Mouse (Mus musculus): Measurements from ENCODE around the gene Srebf1. TPM values are rescaled to one million over a fixed set of nuclear protein-coding genes. Genes with fewer than 3 reads are reported as not detected.

The Srebf1 gene
- polyA plus RNA-seq, 1 experiment, result 56.7 TPM

DNA sequence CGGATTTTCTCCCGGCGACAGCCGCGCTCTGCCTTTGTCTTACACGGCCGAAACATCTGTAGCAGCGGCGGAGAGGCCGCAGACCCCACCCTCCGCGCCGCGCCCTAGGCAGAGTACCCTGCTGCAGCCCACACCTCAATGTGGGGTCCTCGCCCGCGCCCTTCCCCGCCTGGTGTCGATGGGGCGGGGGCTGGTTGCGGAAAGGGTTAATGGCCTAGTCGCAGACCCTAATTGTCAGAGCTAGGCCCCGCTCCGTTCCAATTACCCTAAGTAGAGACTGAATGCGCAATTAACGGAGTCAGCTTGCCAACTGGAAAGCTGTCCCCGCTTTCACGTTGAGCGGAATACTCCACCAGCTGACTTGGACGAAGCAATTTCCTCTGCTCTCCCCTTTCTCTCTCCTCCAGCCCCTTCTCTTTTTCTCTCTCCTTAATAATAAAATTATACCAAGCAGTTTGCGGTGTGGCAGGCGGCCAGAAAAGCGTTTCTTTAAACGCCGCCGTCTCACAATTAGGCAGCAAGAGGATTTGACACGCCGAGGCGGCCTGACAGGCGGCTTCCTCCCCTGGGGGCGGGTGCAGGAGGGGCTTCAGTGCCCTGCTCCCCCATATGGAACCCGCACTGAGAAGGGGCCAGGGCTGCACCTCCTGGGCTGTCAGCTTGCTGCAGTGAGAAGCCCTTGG, 45.3 kb downstream of the Srebf1 start:
- TF ChIP-seq POLR2A (IDR thresholded peaks at IDR 0.05; ENCODE audit: extremely low read depth, insufficient read depth, low read length), result no peak
- no peak for TF ChIP-seq CTCF (IDR thresholded peaks at IDR 0.05; ENCODE audit: extremely low read depth, insufficient read depth, low read length)

GRCm38 (mm10) chr11:60176182-60176974, 46.0 kb downstream of the Srebf1 start:
- H3K4me1 ChIP-seq (ENCODE audit: control insufficient read depth, insufficient read depth, low read length), result peaks cover 17% of the 10 kb centered on the region
- TF ChIP-seq POLR2A (IDR thresholded peaks at IDR 0.05; ENCODE audit: extremely low read depth, insufficient read depth, low read length) (0 out of 2 replicates have a peak, but pooled peaks have one; percentile 25), CTCF (IDR thresholded peaks at IDR 0.05; ENCODE audit: extremely low read depth, insufficient read depth, low read length) (no peak)
- peak overlapping the region; percentile 98 for H3K27ac ChIP-seq (ENCODE audit: insufficient read depth, low read length)
- peak overlapping the region; percentile 93 for H3K4me3 ChIP-seq (ENCODE audit: insufficient read depth, low read length)

More for the DNA sequence above, 45.3 kb downstream of the Srebf1 start:
- peak overlapping the region; percentile 93 for H3K4me3 ChIP-seq (ENCODE audit: insufficient read depth, low read length)
- peak overlapping the region; percentile 98 for H3K27ac ChIP-seq (ENCODE audit: insufficient read depth, low read length)
- H3K4me1 ChIP-seq (ENCODE audit: control insufficient read depth, insufficient read depth, low read length), result peaks cover 18% of the 10 kb centered on the region

DNA sequence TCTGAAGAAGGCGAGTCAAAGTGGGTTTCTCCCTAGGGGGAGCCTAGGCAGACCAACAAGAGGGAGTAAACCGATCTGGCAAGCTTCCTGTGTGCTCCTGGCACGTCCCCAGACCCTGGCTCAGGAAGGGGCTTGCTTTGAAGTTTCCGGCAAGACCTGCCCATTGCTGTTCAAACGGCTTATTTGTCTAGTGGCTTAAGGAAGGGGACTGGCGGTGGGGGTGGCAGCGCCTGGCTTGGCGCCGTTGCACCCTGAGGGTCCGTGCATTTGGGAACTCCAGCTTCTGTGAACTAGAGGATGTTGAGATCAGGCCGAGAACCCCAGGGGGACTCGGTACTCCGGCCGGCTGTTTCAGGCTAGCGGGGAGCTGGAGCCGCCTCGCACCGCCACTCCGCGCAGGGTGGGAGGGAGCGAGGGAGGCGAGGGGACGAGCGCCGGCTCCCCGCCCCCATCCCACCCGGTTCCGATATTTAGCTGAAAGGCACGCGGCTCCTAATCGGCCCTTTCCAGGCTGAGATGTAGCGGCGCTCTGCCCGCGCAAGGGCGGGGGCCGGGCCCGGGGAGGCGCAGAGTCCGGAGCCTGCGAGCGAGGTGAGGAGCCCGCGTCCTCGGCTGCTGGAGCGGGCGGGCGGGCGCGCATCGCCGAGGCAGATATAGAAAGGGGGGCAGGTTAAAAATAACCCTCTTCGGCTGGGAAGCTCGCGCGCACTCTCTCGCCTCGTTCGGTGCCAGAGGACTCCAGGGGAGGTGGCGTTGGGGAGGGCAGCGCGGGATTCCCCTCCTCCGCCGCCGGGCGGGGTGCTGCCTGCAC, 46.8 kb downstream of the Srebf1 start:
- peak overlapping the region; percentile 93 for H3K4me3 ChIP-seq (ENCODE audit: insufficient read depth, low read length)
- H3K27ac ChIP-seq (ENCODE audit: insufficient read depth, low read length), result peak overlapping the region; percentile 98
- TF ChIP-seq POLR2A (IDR thresholded peaks at IDR 0.05; ENCODE audit: extremely low read depth, insufficient read depth, low read length) (no peak), CTCF (IDR thresholded peaks at IDR 0.05; ENCODE audit: extremely low read depth, insufficient read depth, low read length) (no peak)
- H3K4me1 ChIP-seq (ENCODE audit: control insufficient read depth, insufficient read depth, low read length), result peaks cover 17% of the 10 kb centered on the region

DNA sequence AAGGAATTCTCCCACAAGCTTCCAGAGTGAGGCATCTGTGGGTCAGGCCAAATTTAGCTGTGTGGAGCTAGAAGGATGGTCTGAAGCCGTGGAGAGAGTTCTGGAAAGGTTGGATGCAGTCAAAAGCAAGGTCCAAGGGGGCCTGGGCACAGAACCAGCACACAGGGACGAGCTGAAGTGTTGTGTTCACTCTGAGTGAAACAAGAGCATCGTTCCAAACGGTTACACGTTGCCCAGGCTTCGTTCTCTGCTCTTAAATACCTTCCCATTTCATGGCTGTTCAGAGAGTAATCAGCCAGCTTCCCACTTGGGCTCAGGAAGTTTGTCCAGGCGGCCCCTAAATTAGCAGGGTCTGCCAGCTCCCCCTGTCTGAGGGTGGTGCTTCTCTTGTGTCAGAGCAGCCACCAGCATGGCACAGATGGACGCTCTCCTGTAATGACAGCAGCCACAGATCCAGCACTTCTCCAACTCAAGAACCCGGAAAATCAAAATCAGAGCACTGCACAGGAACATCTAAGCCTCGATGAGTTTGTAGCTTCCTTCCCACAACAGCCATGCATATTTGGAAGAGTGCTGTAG, 48.7 kb downstream of the Srebf1 start:
- Histone ChIP-seq H3K4me1 (ENCODE audit: control insufficient read depth, insufficient read depth, low read length) (peaks cover 18% of the 10 kb centered on the region), H3K27ac (ENCODE audit: insufficient read depth, low read length) (no peak overlapping the region), H3K4me3 (ENCODE audit: insufficient read depth, low read length) (no peak overlapping the region)
- TF ChIP-seq CTCF (IDR thresholded peaks at IDR 0.05; ENCODE audit: extremely low read depth, insufficient read depth, low read length) (no peak), POLR2A (IDR thresholded peaks at IDR 0.05; ENCODE audit: extremely low read depth, insufficient read depth, low read length) (no peak)

- Histone ChIP-seq H3K27ac (ENCODE audit: insufficient read depth, low read length) (no peak overlapping the region), H3K4me1 (ENCODE audit: control insufficient read depth, insufficient read depth, low read length) (peaks cover 17% of the 10 kb centered on the region), H3K4me3 (ENCODE audit: insufficient read depth, low read length) (no peak overlapping the region)
- TF ChIP-seq CTCF (IDR thresholded peaks at IDR 0.05; ENCODE audit: extremely low read depth, insufficient read depth, low read length) (no peak), POLR2A (IDR thresholded peaks at IDR 0.05; ENCODE audit: extremely low read depth, insufficient read depth, low read length) (no peak)
Measured at GRCm38 (mm10) chr11:60172074-60172473, 50.3 kb downstream of the Srebf1 start.

GRCm38 (mm10) chr11:60168780-60169179, 53.6 kb downstream of the Srebf1 start:
- no peak for TF ChIP-seq CTCF (IDR thresholded peaks at IDR 0.05; ENCODE audit: extremely low read depth, insufficient read depth, low read length)
- no peak for TF ChIP-seq POLR2A (IDR thresholded peaks at IDR 0.05; ENCODE audit: extremely low read depth, insufficient read depth, low read length)
- H3K4me3 ChIP-seq (ENCODE audit: insufficient read depth, low read length), result no peak overlapping the region
- peaks cover 20% of the 10 kb centered on the region for H3K4me1 ChIP-seq (ENCODE audit: control insufficient read depth, insufficient read depth, low read length)
- H3K27ac ChIP-seq (ENCODE audit: insufficient read depth, low read length), result no peak overlapping the region

DNA sequence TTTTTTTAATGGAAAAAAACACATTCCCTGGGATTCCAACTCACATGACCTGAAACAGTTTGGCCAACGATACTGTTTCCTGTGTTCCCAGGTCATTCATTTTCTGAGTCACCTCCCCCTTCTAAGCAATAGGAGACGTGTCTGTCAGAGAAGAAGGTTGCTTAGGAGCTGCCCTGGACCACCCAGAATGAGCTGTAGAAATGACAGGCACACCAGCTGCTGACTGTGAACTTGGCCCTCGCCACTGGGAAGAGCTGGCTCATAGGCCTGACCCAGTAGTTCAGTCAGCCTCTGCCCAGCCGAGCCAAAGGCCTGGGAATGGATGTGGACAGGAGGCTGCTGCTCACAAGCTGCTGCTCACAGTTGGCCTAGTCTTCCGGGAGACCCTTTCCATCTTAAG, 57.3 kb downstream of the Srebf1 start:
- Histone ChIP-seq H3K27ac (ENCODE audit: insufficient read depth, low read length) (no peak overlapping the region), H3K4me3 (ENCODE audit: insufficient read depth, low read length) (no peak overlapping the region), H3K4me1 (ENCODE audit: control insufficient read depth, insufficient read depth, low read length) (peaks cover 29% of the 10 kb centered on the region)
- TF ChIP-seq POLR2A (IDR thresholded peaks at IDR 0.05; ENCODE audit: extremely low read depth, insufficient read depth, low read length), result no peak
- TF ChIP-seq CTCF (IDR thresholded peaks at IDR 0.05; ENCODE audit: extremely low read depth, insufficient read depth, low read length), result no peak

GRCm38 (mm10) chr11:60164450-60164849, 57.9 kb downstream of the Srebf1 start:
- no peak overlapping the region; the same call in 1 of the 2 replicates for H3K27ac ChIP-seq (ENCODE audit: insufficient read depth, low read length)
- no peak overlapping the region for H3K4me3 ChIP-seq (ENCODE audit: insufficient read depth, low read length)
- H3K4me1 ChIP-seq (ENCODE audit: control insufficient read depth, insufficient read depth, low read length), result peaks cover 29% of the 10 kb centered on the region
- TF ChIP-seq CTCF (IDR thresholded peaks at IDR 0.05; ENCODE audit: extremely low read depth, insufficient read depth, low read length) (no peak), POLR2A (IDR thresholded peaks at IDR 0.05; ENCODE audit: extremely low read depth, insufficient read depth, low read length) (no peak)

- TF ChIP-seq POLR2A (IDR thresholded peaks at IDR 0.05; ENCODE audit: extremely low read depth, insufficient read depth, low read length) (no peak), CTCF (IDR thresholded peaks at IDR 0.05; ENCODE audit: extremely low read depth, insufficient read depth, low read length) (no peak)
- H3K27ac ChIP-seq (ENCODE audit: insufficient read depth, low read length), result no peak overlapping the region
- no peak overlapping the region for H3K4me3 ChIP-seq (ENCODE audit: insufficient read depth, low read length)
- peaks cover 27% of the 10 kb centered on the region for H3K4me1 ChIP-seq (ENCODE audit: control insufficient read depth, insufficient read depth, low read length)
Measured at GRCm38 (mm10) chr11:60163362-60163761, 59.0 kb downstream of the Srebf1 start.

Data from cortical plate, adult 2 months (tissue).